Mouse (Mus musculus) small intestine, adult 2 months (tissue): ENCODE measurements at regions not wholly inside any gene's neighbourhood (a gene's known extent, or its start where the extent isn't known, plus 50 kb on each side); places are given as distances from the start of the nearest gene placed in this dataset.

ENCODE experiments used
- CTCF ChIP-seq: fragments of 200-500 bp; IDR thresholded peaks from 2 replicates; pipeline ENCODE4 v1.5.1; 2012; ENCODE audit warnings: low read depth, mild to moderate bottlenecking, control low read depth, inconsistent platforms, low read length, moderate library complexity, mixed read lengths; ENCODE audit not compliant: insufficient replicate concordance, insufficient read length; ENCODE audit errors: extremely low read depth
- POLR2A ChIP-seq: fragments of 200-500 bp; IDR thresholded peaks from 2 replicates; pipeline ENCODE4 v1.6.1; 2012; ENCODE audit warnings: low read depth, mild to moderate bottlenecking, control low read depth, inconsistent platforms, low read length, moderate library complexity

GRCm38 (mm10) chr10:117572746-117573595, 56.3 kb upstream of the Cpm start:
- no peak for TF ChIP-seq CTCF
- no peak for TF ChIP-seq POLR2A
